Mouse (Mus musculus): ENCODE results near the gene Spata31d1b. TPM values are rescaled to one million over a fixed set of nuclear protein-coding genes. Genes with fewer than 3 reads are reported as not detected.

Gene Spata31d1b
- polyA plus RNA-seq, 1 experiment from 2014 or later, result not detected

DNA sequence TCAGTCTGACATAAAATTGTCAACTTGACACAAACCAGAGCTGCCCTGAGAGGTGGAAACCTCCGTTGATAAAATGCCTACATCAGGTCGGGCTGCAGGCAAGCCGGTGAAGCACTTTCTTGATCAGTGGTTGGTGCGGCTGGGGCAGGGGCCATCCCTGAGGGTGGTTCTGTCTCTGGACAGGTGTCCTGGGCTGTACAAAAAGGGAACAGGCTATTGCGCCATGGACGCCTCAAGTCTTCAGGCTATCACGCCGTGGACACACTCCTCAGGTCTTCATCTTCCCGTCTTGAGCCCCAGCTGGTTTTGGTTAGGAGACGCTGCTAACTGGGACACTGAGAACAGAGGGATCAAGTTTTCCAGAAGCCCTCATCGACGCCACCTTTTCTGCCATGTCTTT is 38.2 kb downstream of the Spata31d1b start:
- Histone ChIP-seq H3K4me3 (ENCODE audit: low read depth, low read length) (no peak overlapping the region), H3K4me1 (ENCODE audit: control insufficient read depth, insufficient read depth, low read length) (no peaks in the 10 kb centered on the region), H3K36me3 (ENCODE audit: control insufficient read depth, insufficient read depth, low read length) (peaks cover 3% of the 10 kb centered on the region), H3K4me2 (ENCODE audit: low read length) (no peak overlapping the region), H3K27ac (ENCODE audit: low read length) (no peak overlapping the region), H3K9ac (ENCODE audit: low read depth, low read length) (no peak overlapping the region), H3K9me3 (replicated peaks; ENCODE audit: control insufficient read depth, low read length, poor library complexity, severe bottlenecking) (no peaks in the 10 kb centered on the region), H3K27me3 (ENCODE audit: control insufficient read depth, insufficient read depth, low read depth, low read length) (no peaks in the 10 kb centered on the region)
- no peak for ATAC-seq
- WGBS, result 88% methylated on average over 12 of the region's 12 CpGs

DNA sequence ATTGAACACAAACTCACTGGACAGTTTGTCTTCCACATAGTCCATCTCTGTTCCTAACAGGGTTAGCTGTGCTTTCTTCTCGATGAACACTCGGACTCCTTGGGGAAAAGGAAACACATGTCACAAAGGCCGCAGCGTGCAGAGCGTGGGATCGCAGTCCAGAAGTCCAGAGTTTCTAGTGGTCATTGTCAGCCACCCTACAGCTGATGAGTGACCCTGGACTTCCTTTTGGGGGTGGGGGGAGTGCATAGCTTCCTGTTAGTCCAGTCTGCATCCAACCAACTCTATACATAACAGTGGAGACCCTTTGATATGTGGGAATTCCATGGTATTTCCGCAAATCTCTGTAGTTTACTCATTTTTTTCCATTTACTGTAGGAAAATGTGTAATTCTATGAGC is 44.8 kb downstream of the Spata31d1b start:
- H3K4me1 ChIP-seq (ENCODE audit: control insufficient read depth, insufficient read depth, low read length), result no peaks in the 10 kb centered on the region
- H3K4me2 ChIP-seq (ENCODE audit: low read length), result no peak overlapping the region
- no peaks in the 10 kb centered on the region for H3K9me3 ChIP-seq (replicated peaks; ENCODE audit: control insufficient read depth, low read length, poor library complexity, severe bottlenecking)
- H3K9ac ChIP-seq (ENCODE audit: low read depth, low read length), result no peak overlapping the region
- no peak for ATAC-seq
- 96% methylated on average over 7 of the region's 7 CpGs for WGBS
- no peaks in the 10 kb centered on the region for H3K27me3 ChIP-seq (ENCODE audit: control insufficient read depth, insufficient read depth, low read depth, low read length)
- no peak overlapping the region for H3K27ac ChIP-seq (ENCODE audit: low read length)
- H3K4me3 ChIP-seq (ENCODE audit: low read depth, low read length), result no peak overlapping the region
- peaks cover 26% of the 10 kb centered on the region for H3K36me3 ChIP-seq (ENCODE audit: control insufficient read depth, insufficient read depth, low read length)

DNA sequence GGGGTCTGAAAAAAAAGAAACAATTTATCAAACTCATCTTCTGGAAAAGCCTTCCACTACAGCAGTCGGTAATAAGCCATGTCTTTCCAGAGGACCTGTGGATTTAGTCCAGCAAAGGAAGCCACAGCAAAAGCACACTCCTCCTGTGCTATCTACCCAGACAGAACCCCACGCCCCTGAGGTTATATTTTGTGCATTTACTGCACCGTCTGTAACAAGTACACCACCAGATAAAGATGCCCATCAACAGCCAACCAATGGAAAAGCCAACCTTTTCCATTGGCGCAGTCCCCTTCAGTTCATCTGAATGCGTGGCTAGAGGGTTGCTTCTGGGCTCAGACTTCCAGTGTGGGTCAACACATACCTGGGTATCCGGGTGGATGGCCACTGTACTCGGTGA is 50.7 kb downstream of the Spata31d1b start:
- H3K36me3 ChIP-seq (ENCODE audit: control insufficient read depth, insufficient read depth, low read length), result peaks cover 22% of the 10 kb centered on the region; the same call in 1 of the 2 replicates
- no peak overlapping the region for H3K4me2 ChIP-seq (ENCODE audit: low read length)
- no peak overlapping the region for H3K4me3 ChIP-seq (ENCODE audit: low read depth, low read length)
- H3K27me3 ChIP-seq (ENCODE audit: control insufficient read depth, insufficient read depth, low read depth, low read length), result no peaks in the 10 kb centered on the region
- H3K27ac ChIP-seq (ENCODE audit: low read length), result no peak overlapping the region
- ATAC-seq, result no peak
- H3K9me3 ChIP-seq (replicated peaks; ENCODE audit: control insufficient read depth, low read length, poor library complexity, severe bottlenecking), result no peaks in the 10 kb centered on the region
- WGBS, result 93% methylated on average over 7 of the region's 7 CpGs
- peaks cover 14% of the 10 kb centered on the region for H3K4me1 ChIP-seq (ENCODE audit: control insufficient read depth, insufficient read depth, low read length)
- H3K9ac ChIP-seq (ENCODE audit: low read depth, low read length), result no peak overlapping the region

DNA sequence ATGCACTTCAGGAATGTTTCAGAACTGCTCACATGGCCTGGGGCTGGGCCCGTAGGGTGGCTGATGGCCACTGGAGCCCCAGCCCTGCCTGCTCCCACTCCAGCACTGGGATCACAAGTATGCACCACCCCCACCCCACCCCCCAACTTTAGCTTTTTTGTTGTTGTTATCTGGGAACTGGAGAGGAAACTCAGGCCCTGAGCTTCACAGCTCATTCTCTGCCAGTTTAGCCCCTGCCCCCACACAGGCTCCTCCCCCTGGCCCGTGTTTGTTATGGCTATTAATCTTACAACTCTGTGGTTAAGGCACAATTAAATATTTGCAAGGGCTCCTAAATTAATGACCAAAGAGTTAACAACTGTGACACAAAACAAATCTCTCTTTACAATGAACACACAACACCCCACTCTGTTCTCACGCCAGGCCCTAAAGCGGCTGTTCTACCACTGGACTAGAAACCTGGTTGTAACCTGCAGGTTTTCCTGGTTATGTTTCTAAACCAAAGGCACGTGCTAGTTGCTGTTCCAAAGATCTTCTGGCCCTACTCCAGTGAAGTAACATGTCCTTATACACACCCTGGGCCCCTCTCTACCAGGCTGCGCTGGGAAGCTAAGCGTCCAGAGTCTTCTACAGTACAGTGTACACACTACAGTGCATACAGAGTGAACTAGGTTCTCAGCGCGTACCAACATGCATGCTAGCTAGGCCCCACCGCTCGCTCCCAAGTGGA is 54.9 kb downstream of the Spata31d1b start:
- WGBS, result 88% methylated on average over 11 of the region's 11 CpGs
- no peaks in the 10 kb centered on the region for H3K9me3 ChIP-seq (replicated peaks; ENCODE audit: control insufficient read depth, low read length, poor library complexity, severe bottlenecking)
- H3K27ac ChIP-seq (ENCODE audit: low read length), result no peak overlapping the region
- 0 out of 2 replicates have a peak, but pooled peaks cover 2% of the 10 kb centered on the region for H3K36me3 ChIP-seq (ENCODE audit: control insufficient read depth, insufficient read depth, low read length)
- no peak overlapping the region for H3K4me2 ChIP-seq (ENCODE audit: low read length)
- no peak overlapping the region for H3K4me3 ChIP-seq (ENCODE audit: low read depth, low read length)
- H3K4me1 ChIP-seq (ENCODE audit: control insufficient read depth, insufficient read depth, low read length), result peaks cover 32% of the 10 kb centered on the region
- no peaks in the 10 kb centered on the region for H3K27me3 ChIP-seq (ENCODE audit: control insufficient read depth, insufficient read depth, low read depth, low read length)
- ATAC-seq, result no peak
- H3K9ac ChIP-seq (ENCODE audit: low read depth, low read length), result no peak overlapping the region

DNA sequence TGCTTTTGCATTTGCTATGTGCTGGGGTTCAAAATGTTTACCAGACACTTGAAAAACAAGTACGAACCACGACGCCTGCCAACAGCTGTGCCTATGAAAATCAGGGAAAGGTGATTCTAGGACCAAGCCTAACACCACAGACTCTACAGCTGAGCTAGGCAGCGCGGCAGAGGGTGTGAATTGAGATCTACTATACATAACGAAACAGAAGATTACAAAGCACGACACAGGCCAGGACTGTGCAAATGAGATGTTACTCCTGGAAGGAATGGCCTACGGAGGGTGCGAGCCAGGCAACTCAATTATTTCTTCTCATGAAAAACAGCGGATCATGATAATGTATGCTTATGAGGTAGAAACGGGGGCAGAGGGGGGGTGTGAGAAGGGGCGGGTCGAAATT is 56.4 kb downstream of the Spata31d1b start:
- WGBS, result 35% methylated on average over 13 of the region's 13 CpGs
- H3K9me3 ChIP-seq (replicated peaks; ENCODE audit: control insufficient read depth, low read length, poor library complexity, severe bottlenecking), result no peaks in the 10 kb centered on the region

More for the DNA sequence above, 56.4 kb downstream of the Spata31d1b start:
- H3K27me3 ChIP-seq (ENCODE audit: control insufficient read depth, insufficient read depth, low read depth, low read length), result no peaks in the 10 kb centered on the region
- peaks cover 4% of the 10 kb centered on the region for H3K36me3 ChIP-seq (ENCODE audit: control insufficient read depth, insufficient read depth, low read length)
- peak overlapping the region; percentile 81 for H3K9ac ChIP-seq (ENCODE audit: low read depth, low read length)
- H3K4me1 ChIP-seq (ENCODE audit: control insufficient read depth, insufficient read depth, low read length), result peaks cover 32% of the 10 kb centered on the region
- no peak for ATAC-seq
- H3K27ac ChIP-seq (ENCODE audit: low read length), result no peak overlapping the region
- peak overlapping the region; percentile 85 for H3K4me2 ChIP-seq (ENCODE audit: low read length)
- peak overlapping the region; percentile 88 for H3K4me3 ChIP-seq (ENCODE audit: low read depth, low read length)

Other genes with a start within 250 kb of the Spata31d1b start
- gene Agtpbp1, start 127.1 kb upstream of the Spata31d1b start, polyA plus RNA-seq (2015; fragmentation: Nextera tagmentation; extraction: Ambion mirVana), result 73.9 and 76.0 TPM in 2 replicates
- 148 and 165 TPM in 2 replicates for gene Naa35, start 127.0 kb upstream of the Spata31d1b start, polyA plus RNA-seq (2015; fragmentation: Nextera tagmentation; extraction: Ambion mirVana)
- 18.4 and 27.3 TPM in 2 replicates for gene Golm1, start 36.5 kb upstream of the Spata31d1b start, polyA plus RNA-seq (2015; fragmentation: Nextera tagmentation; extraction: Ambion mirVana)
- gene 4921517D22Rik, start 18.2 kb upstream of the Spata31d1b start, polyA plus RNA-seq (2015; fragmentation: Nextera tagmentation; extraction: Ambion mirVana), result not detected in 2 replicates
- gene Spata31d1a, start 2.0 kb upstream of the Spata31d1b start, polyA plus RNA-seq (2015; fragmentation: Nextera tagmentation; extraction: Ambion mirVana), result 0.16 and 0.30 TPM in 2 replicates
- not detected in 2 replicates for gene Spata31d1d, start 19.5 kb downstream of the Spata31d1b start, polyA plus RNA-seq (2015; fragmentation: Nextera tagmentation; extraction: Ambion mirVana)
- 0.24 and 0.52 TPM in 2 replicates for gene 1700014D04Rik, start 34.5 kb downstream of the Spata31d1b start, polyA plus RNA-seq (2015; fragmentation: Nextera tagmentation; extraction: Ambion mirVana)
- 164 and 165 TPM in 2 replicates for gene Isca1, start 57.5 kb downstream of the Spata31d1b start, polyA plus RNA-seq (2015; fragmentation: Nextera tagmentation; extraction: Ambion mirVana)
- not detected in 2 replicates for gene Gm49354, start 70.0 kb downstream of the Spata31d1b start, polyA plus RNA-seq (2015; fragmentation: Nextera tagmentation; extraction: Ambion mirVana)
- gene Tut7, start 110.9 kb downstream of the Spata31d1b start, polyA plus RNA-seq (2015; fragmentation: Nextera tagmentation; extraction: Ambion mirVana), result 45.0 and 47.9 TPM in 2 replicates